Mouse (Mus musculus): ENCODE measurements around the gene Vmn1r135. TPM values are rescaled to one million over a fixed set of nuclear protein-coding genes. Genes with fewer than 3 reads are reported as not detected.
"Not testable (repeated sequence)": the region's sequence is repeated elsewhere in the genome, so short reads cannot be mapped to it uniquely, and the experiment has no call there.

The Vmn1r135 gene
- total RNA-seq (2012; rRNA removed), result not detected in 2 replicates
- polyA plus RNA-seq (2012; ENCODE audit: insufficient read depth in 1 of 2, insufficient read length in 2 of 2, low read depth in 1 of 2, low replicate concordance in 2 of 2, missing spikeins in 1 of 2), result not detected

DNA sequence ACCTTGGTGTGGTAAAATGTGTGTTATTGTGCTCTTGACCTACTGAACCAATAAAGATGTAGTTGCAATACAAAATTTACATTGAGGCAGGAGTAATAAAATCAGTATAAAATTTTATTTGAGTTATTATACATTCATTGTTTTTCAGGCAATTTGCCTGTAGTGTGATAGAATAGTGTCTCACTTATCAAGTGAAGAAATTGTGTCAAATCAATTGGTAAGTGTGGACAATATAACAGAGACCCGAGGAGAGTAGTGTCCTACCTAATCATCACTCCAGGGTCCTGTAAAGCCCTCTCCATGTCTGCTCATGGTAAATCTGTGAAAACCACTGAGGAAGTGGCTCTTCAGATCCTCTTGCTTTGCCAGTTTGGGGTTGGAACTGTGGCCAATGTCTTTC, at the start of gene Vmn1r135:
Vmn1r135 (plus strand) TSS at position 301 of the 400 bp plus-strand sequence.
- not testable (repeated sequence) for H3K79me2 ChIP-seq (ENCODE audit: control insufficient read depth, insufficient read depth, low read length, poor library complexity); H3K4me3 ChIP-seq (ENCODE audit: control insufficient read depth in 1 of 2, insufficient read depth in 1 of 2, low read depth in 2 of 2, low read length in 2 of 2); H3K4me1 ChIP-seq (ENCODE audit: control insufficient read depth in 1 of 2, insufficient read depth in 2 of 2, low read length in 2 of 2); H3K27me3 ChIP-seq (ENCODE audit: control insufficient read depth in 1 of 2, insufficient read depth in 2 of 2, low read length in 2 of 2); H3K9me3 ChIP-seq (replicated peaks; ENCODE audit: insufficient read depth, low read length); H3K9ac ChIP-seq (ENCODE audit: control insufficient read depth, low read depth, low read length, poor library complexity, severe bottlenecking); H3K36me3 ChIP-seq (ENCODE audit: control insufficient read depth in 1 of 2, insufficient read depth in 2 of 2, low read length in 2 of 2); DNase-seq (ENCODE audit: low read depth, low spot score); H3K27ac ChIP-seq (ENCODE audit: control insufficient read depth, low read depth, low read length)

DNA sequence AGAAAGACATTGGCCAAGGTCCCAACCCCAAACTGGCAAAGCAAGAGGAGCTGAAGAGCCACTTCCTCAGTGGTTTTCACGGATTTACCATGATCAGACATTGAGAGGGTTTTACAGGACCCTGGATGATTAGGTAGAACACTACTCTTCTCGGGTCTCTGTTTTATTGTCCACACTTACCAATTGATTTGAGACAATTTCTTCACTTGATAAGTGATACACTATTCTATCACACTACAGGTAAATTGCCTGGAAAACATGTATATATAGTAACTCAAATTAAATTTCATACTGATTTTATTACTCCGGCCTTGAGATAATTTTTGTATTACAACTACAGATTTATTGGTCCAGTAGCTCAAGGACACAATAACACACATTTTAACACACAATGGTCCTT, 35.5 kb upstream of the Vmn1r135 start, which contains the start of gene Gm4177:
Gm4177 (minus strand) TSS at position 101 of the 400 bp plus-strand sequence.
- not testable (repeated sequence) for H3K27ac ChIP-seq (ENCODE audit: control insufficient read depth, low read depth, low read length); H3K4me3 ChIP-seq (ENCODE audit: control insufficient read depth in 1 of 2, insufficient read depth in 1 of 2, low read depth in 2 of 2, low read length in 2 of 2); H3K36me3 ChIP-seq (ENCODE audit: control insufficient read depth in 1 of 2, insufficient read depth in 2 of 2, low read length in 2 of 2); H3K9ac ChIP-seq (ENCODE audit: control insufficient read depth, low read depth, low read length, poor library complexity, severe bottlenecking); H3K27me3 ChIP-seq (ENCODE audit: control insufficient read depth in 1 of 2, insufficient read depth in 2 of 2, low read length in 2 of 2); H3K9me3 ChIP-seq (replicated peaks; ENCODE audit: insufficient read depth, low read length); H3K4me1 ChIP-seq (ENCODE audit: control insufficient read depth in 1 of 2, insufficient read depth in 2 of 2, low read length in 2 of 2); H3K79me2 ChIP-seq (ENCODE audit: control insufficient read depth, insufficient read depth, low read length, poor library complexity); DNase-seq (ENCODE audit: low read depth, low spot score)

DNA sequence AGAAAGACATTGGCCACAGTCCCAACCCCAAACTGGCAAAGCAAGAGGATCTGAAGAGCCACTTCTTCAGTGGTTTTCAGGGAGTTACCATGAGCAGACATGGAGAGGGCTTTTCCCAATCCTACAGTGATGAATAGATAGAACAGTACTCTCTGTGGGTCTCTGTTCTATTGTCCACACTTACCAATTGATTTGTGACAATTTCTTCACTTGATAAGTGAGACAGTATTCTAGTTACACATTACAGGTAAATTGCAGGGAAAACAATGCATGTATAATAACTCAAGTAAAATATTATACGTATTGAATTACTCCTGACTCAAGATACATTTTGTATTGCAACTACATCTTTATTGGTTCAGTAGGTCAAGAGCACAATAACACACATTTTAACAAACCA, 12.0 kb downstream of the Vmn1r135 start, which contains the start of gene Gm5725:
Gm5725 (minus strand) TSS at position 101 of the 400 bp plus-strand sequence.
- H3K79me2 ChIP-seq (ENCODE audit: control insufficient read depth, insufficient read depth, low read length, poor library complexity); DNase-seq (ENCODE audit: low read depth, low spot score); H3K36me3 ChIP-seq (ENCODE audit: control insufficient read depth in 1 of 2, insufficient read depth in 2 of 2, low read length in 2 of 2); H3K27ac ChIP-seq (ENCODE audit: control insufficient read depth, low read depth, low read length); H3K4me3 ChIP-seq (ENCODE audit: control insufficient read depth in 1 of 2, insufficient read depth in 1 of 2, low read depth in 2 of 2, low read length in 2 of 2); H3K27me3 ChIP-seq (ENCODE audit: control insufficient read depth in 1 of 2, insufficient read depth in 2 of 2, low read length in 2 of 2); H3K9me3 ChIP-seq (replicated peaks; ENCODE audit: insufficient read depth, low read length); H3K9ac ChIP-seq (ENCODE audit: control insufficient read depth, low read depth, low read length, poor library complexity, severe bottlenecking); H3K4me1 ChIP-seq (ENCODE audit: control insufficient read depth in 1 of 2, insufficient read depth in 2 of 2, low read length in 2 of 2): not testable (repeated sequence)

Other genes with a start within 250 kb of the Vmn1r135 start
- not detected in 2 replicates for gene Vmn1r132, start 218.3 kb upstream of the Vmn1r135 start, total RNA-seq (2012; rRNA removed)
- gene Vmn1r132, start 218.3 kb upstream of the Vmn1r135 start, polyA plus RNA-seq (2012; ENCODE audit: insufficient read depth in 1 of 2, insufficient read length in 2 of 2, low read depth in 1 of 2, low replicate concordance in 2 of 2, missing spikeins in 1 of 2), result not detected
- not detected in 2 replicates for gene Gm4175, start 70.9 kb upstream of the Vmn1r135 start, total RNA-seq (2012; rRNA removed)
- gene Gm4175, start 70.9 kb upstream of the Vmn1r135 start, polyA plus RNA-seq (2012; ENCODE audit: insufficient read depth in 1 of 2, insufficient read length in 2 of 2, low read depth in 1 of 2, low replicate concordance in 2 of 2, missing spikeins in 1 of 2), result not detected
- not detected in 2 replicates for gene Gm4177, start 35.6 kb upstream of the Vmn1r135 start, total RNA-seq (2012; rRNA removed)
- not detected for gene Gm4177, start 35.6 kb upstream of the Vmn1r135 start, polyA plus RNA-seq (2012; ENCODE audit: insufficient read depth in 1 of 2, insufficient read length in 2 of 2, low read depth in 1 of 2, low replicate concordance in 2 of 2, missing spikeins in 1 of 2)
- gene Gm5725, start 11.9 kb downstream of the Vmn1r135 start, total RNA-seq (2012; rRNA removed), result not detected in 2 replicates
- gene Gm5725, start 11.9 kb downstream of the Vmn1r135 start, polyA plus RNA-seq (2012; ENCODE audit: insufficient read depth in 1 of 2, insufficient read length in 2 of 2, low read depth in 1 of 2, low replicate concordance in 2 of 2, missing spikeins in 1 of 2), result not detected
- gene Gm5891, start 88.9 kb downstream of the Vmn1r135 start, total RNA-seq (2012; rRNA removed), result not detected in 2 replicates
- gene Gm5891, start 88.9 kb downstream of the Vmn1r135 start, polyA plus RNA-seq (2012; ENCODE audit: insufficient read depth in 1 of 2, insufficient read length in 2 of 2, low read depth in 1 of 2, low replicate concordance in 2 of 2, missing spikeins in 1 of 2), result not detected
- gene Vmn1r137, start 162.2 kb downstream of the Vmn1r135 start, total RNA-seq (2012; rRNA removed), result not detected in 2 replicates
- gene Vmn1r137, start 162.2 kb downstream of the Vmn1r135 start, polyA plus RNA-seq (2012; ENCODE audit: insufficient read depth in 1 of 2, insufficient read length in 2 of 2, low read depth in 1 of 2, low replicate concordance in 2 of 2, missing spikeins in 1 of 2), result not detected
- gene Vmn1r138, start 196.5 kb downstream of the Vmn1r135 start, total RNA-seq (2012; rRNA removed), result not detected in 2 replicates
- not detected for gene Vmn1r138, start 196.5 kb downstream of the Vmn1r135 start, polyA plus RNA-seq (2012; ENCODE audit: insufficient read depth in 1 of 2, insufficient read length in 2 of 2, low read depth in 1 of 2, low replicate concordance in 2 of 2, missing spikeins in 1 of 2)
- gene Gm6176, start 224.0 kb downstream of the Vmn1r135 start, total RNA-seq (2012; rRNA removed), result not detected in 2 replicates
- gene Gm6176, start 224.0 kb downstream of the Vmn1r135 start, polyA plus RNA-seq (2012; ENCODE audit: insufficient read depth in 1 of 2, insufficient read length in 2 of 2, low read depth in 1 of 2, low replicate concordance in 2 of 2, missing spikeins in 1 of 2), result not detected
- not detected in 2 replicates for gene Vmn1r139, start 236.7 kb downstream of the Vmn1r135 start, total RNA-seq (2012; rRNA removed)
- not detected for gene Vmn1r139, start 236.7 kb downstream of the Vmn1r135 start, polyA plus RNA-seq (2012; ENCODE audit: insufficient read depth in 1 of 2, insufficient read length in 2 of 2, low read depth in 1 of 2, low replicate concordance in 2 of 2, missing spikeins in 1 of 2)